Mouse (Mus musculus): Measurements from ENCODE around the gene Gm11985.

Gm11985 gene

GRCm38 (mm10) chr11:7156427-7156826 is 31.9 kb downstream of the Gm11985 start:
- 69% methylated on average over 4 of the region's 4 CpGs for WGBS

GRCm38 (mm10) chr11:7153081-7153480 is 35.3 kb downstream of the Gm11985 start:
- 73% methylated on average over 8 of the region's 8 CpGs for WGBS

- WGBS, result 94% methylated on average over 12 of the region's 12 CpGs
Observed at GRCm38 (mm10) chr11:7152371-7152770, 36.0 kb downstream of the Gm11985 start.

- WGBS, result 79% methylated on average over 8 of the region's 8 CpGs
Observed at GRCm38 (mm10) chr11:7150511-7150910, 37.9 kb downstream of the Gm11985 start.

- WGBS, result 67% methylated on average over 7 of the region's 7 CpGs
Observed at GRCm38 (mm10) chr11:7149471-7149870, 38.9 kb downstream of the Gm11985 start.

GRCm38 (mm10) chr11:7147945-7148344 is 40.4 kb downstream of the Gm11985 start:
- WGBS, result 84% methylated on average over 7 of the region's 7 CpGs

- WGBS, result 75% methylated on average over 8 of the region's 8 CpGs
Observed at GRCm38 (mm10) chr11:7147536-7147935, 40.8 kb downstream of the Gm11985 start.

GRCm38 (mm10) chr11:7145221-7145620 is 43.1 kb downstream of the Gm11985 start:
- 28% methylated on average over 4 of the region's 4 CpGs for WGBS

- 83% methylated on average over 11 of the region's 11 CpGs for WGBS
Observed at GRCm38 (mm10) chr11:7144369-7144768, 44.0 kb downstream of the Gm11985 start.

GRCm38 (mm10) chr11:7142725-7143124 is 45.6 kb downstream of the Gm11985 start:
- WGBS, result 53% methylated on average over 3 of the region's 3 CpGs

GRCm38 (mm10) chr11:7140449-7140848 is 47.9 kb downstream of the Gm11985 start:
- 88% methylated on average over 3 of the region's 3 CpGs for WGBS

- WGBS, result 85% methylated on average over 8 of the region's 8 CpGs
Observed at GRCm38 (mm10) chr11:7138370-7138769, 50.0 kb downstream of the Gm11985 start.

GRCm38 (mm10) chr11:7136246-7136855 is 52.0 kb downstream of the Gm11985 start:
- 96% methylated on average over 5 of the region's 5 CpGs for WGBS

- WGBS, result 65% methylated on average over 9 of the region's 9 CpGs
Observed at GRCm38 (mm10) chr11:7135763-7136162, 52.6 kb downstream of the Gm11985 start.

- WGBS, result 76% methylated on average over 6 of the region's 6 CpGs
Observed at GRCm38 (mm10) chr11:7135301-7135700, 53.1 kb downstream of the Gm11985 start.

- 38% methylated on average over 5 of the region's 5 CpGs for WGBS
Observed at GRCm38 (mm10) chr11:7134319-7134718, 54.0 kb downstream of the Gm11985 start.

GRCm38 (mm10) chr11:7133736-7134135 is 54.6 kb downstream of the Gm11985 start:
- 74% methylated on average over 5 of the region's 5 CpGs for WGBS
